Comparison of ENCODE assay signal across 8 mouse cellular contexts in the genomic region with DNA sequence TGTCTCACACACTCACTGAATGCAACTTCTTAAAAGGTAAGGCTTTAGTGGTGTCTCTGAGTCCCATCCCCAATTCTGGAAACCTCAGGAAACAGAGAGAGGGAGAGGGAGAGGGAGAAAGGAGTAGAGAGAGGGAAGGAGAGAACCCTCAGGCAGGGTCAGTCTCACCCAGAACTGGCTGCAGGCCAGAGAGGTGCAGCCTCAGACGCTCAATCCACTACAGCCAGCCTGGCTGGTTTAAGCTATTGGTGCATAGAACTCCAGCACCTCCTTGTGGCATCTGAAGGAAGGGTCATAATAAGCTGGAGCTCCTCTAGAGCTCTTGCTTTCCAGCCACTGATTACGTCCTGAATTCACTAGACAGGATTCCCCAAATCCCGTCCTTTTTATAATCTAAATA. TPM values are rescaled to one million over a fixed set of nuclear protein-coding genes. Genes with fewer than 3 reads are reported as not detected.
DNase-seq lines count a peak whose midpoint lies in the region; TF ChIP-seq lines count a peak whose summit lies in the region.

No protein-coding gene starts in this region.

- H3K27me3 ChIP-seq in hindbrain, embryonic 10.5 days (ENCODE audit: insufficient read depth, poor library complexity, severe bottlenecking): peaks cover 8% of the 10 kb centered on the region; the same call in 1 of the 2 replicates
- no peaks in the 10 kb centered on the region for H3K27me3 ChIP-seq in spleen, adult 2 months (ENCODE audit: control insufficient read depth, insufficient read depth, low read length)

- peaks cover 39% of the 10 kb centered on the region for H3K36me3 ChIP-seq in hindbrain, embryonic 10.5 days
- H3K36me3 ChIP-seq in spleen, adult 2 months (ENCODE audit: control insufficient read depth, insufficient read depth, low read length): peaks cover 25% of the 10 kb centered on the region

- DNase-seq in left cerebral cortex, adult 2 months (ENCODE audit: extremely low spot score in 1 of 2, low spot score in 2 of 2): peak in 1 of 2 experiments; percentile 37
- no peak for DNase-seq in left cerebral cortex, adult 8-10 months (ENCODE audit: low spot score in 2 of 2)
- peak; percentile 79 for DNase-seq in brain, adult 2 months (ENCODE audit: low read depth, low spot score)
- DNase-seq in fibroblast of lung, adult 2 months (ENCODE audit: low read depth): peak; percentile 72
- DNase-seq in hindbrain, embryonic 10.5 days (ENCODE audit: low spot score): peak; percentile 62
- DNase-seq in layer of hippocampus, adult 9-11 months: peak; percentile 40
- peak; percentile 89 for DNase-seq in lung, postnatal 36 days
- DNase-seq in spleen, adult 2 months (ENCODE audit: low read depth in 1 of 2, low spot score in 2 of 2): peak in 1 of 2 experiments; percentile 47

- intact Hi-C loops in left cerebral cortex, adult 2 months (cut with DNase I): loop anchor here (2.0 kb wide), 2 partner anchors 18 to 26 kb away; a partner anchor contains a TSS

- peaks cover 25% of the 10 kb centered on the region for H3K4me1 ChIP-seq in hindbrain, embryonic 10.5 days (replicated peaks)
- H3K4me1 ChIP-seq in spleen, adult 2 months (ENCODE audit: control insufficient read depth, insufficient read depth, insufficient read length): no peaks in the 10 kb centered on the region

- TF ChIP-seq CTCF in left cerebral cortex, adult 2 months (IDR thresholded peaks at IDR 0.05): peak; percentile 72
- peak; percentile 49; the same call in 1 of the 2 replicates for TF ChIP-seq CTCF in spleen, adult 2 months (IDR thresholded peaks at IDR 0.05; ENCODE audit: extremely low read depth, insufficient read depth, insufficient read length, insufficient replicate concordance)

- H3K9me3 ChIP-seq in hindbrain, embryonic 10.5 days: no peaks in the 10 kb centered on the region

- WGBS in hindbrain, embryonic 10.5 days: 29% methylated on average over 3 of the region's 3 CpGs
- 33% methylated on average over 3 of the region's 3 CpGs for WGBS in spleen, adult 2 months

- no peak overlapping the region for H3K27ac ChIP-seq in left cerebral cortex, adult 2 months
- H3K27ac ChIP-seq in hindbrain, embryonic 10.5 days: no peak overlapping the region
- no peak overlapping the region for H3K27ac ChIP-seq in spleen, adult 2 months (ENCODE audit: insufficient read depth, low read length)

- H3K4me3 ChIP-seq in left cerebral cortex, adult 2 months: no peak overlapping the region
- H3K4me3 ChIP-seq in hindbrain, embryonic 10.5 days: no peak overlapping the region
- no peak overlapping the region for H3K4me3 ChIP-seq in spleen, adult 2 months (ENCODE audit: extremely low read depth, insufficient read depth, insufficient read length)

- no peak for TF ChIP-seq POLR2A in spleen, adult 2 months (IDR thresholded peaks at IDR 0.05; ENCODE audit: low read depth, low read length)

RNA-seq across cellular contexts. Expression of a gene that starts 1.0 kb away (rescaled TPM):
- total RNA-seq in left cerebral cortex, adult 2 months (2021): 10 to 100 TPM in 1 of 2 experiments, 1 to 10 TPM in 1; 9.6 to 11.8 TPM
- 10 to 100 TPM in 1 of 4 experiments, 1 to 10 TPM in 3; 8.9 to 17.1 (median 9.1) TPM for total RNA-seq in left cerebral cortex, adult 8-10 months (2022)
- polyA plus RNA-seq in hindbrain, embryonic 10.5 days (2016; fragmentation: Nextera tagmentation; extraction: Ambion mirVana): 23.0 and 34.8 TPM in 2 replicates
- polyA plus RNA-seq in spleen, adult 2 months (2012; rRNA removed): 103 and 140 TPM in 2 replicates

RNA-seq across cellular contexts. Expression of a gene that starts 18.2 kb away (rescaled TPM):
- 10 to 100 TPM; 86.7 to 86.9 TPM for total RNA-seq in left cerebral cortex, adult 2 months (2021)
- total RNA-seq in left cerebral cortex, adult 8-10 months (2022): 10 to 100 TPM; 77.9 to 79.8 (median 78.2) TPM
- polyA plus RNA-seq in hindbrain, embryonic 10.5 days (2016; fragmentation: Nextera tagmentation; extraction: Ambion mirVana): 26.3 and 28.3 TPM in 2 replicates
- polyA plus RNA-seq in spleen, adult 2 months (2012; rRNA removed): 322 and 583 TPM in 2 replicates

RNA-seq across cellular contexts. Expression of a gene that starts 30.2 kb away (rescaled TPM):
- total RNA-seq in left cerebral cortex, adult 2 months (2021): 10 to 100 TPM; 83.1 to 84.3 TPM
- 10 to 100 TPM; 72.3 to 85.7 (median 81.2) TPM for total RNA-seq in left cerebral cortex, adult 8-10 months (2022)
- polyA plus RNA-seq in hindbrain, embryonic 10.5 days (2016; fragmentation: Nextera tagmentation; extraction: Ambion mirVana): 71.8 and 84.1 TPM in 2 replicates
- polyA plus RNA-seq in spleen, adult 2 months (2012; rRNA removed): 7.7 and 9.6 TPM in 2 replicates

RNA-seq across cellular contexts. Expression of a gene that starts 30.6 kb away (rescaled TPM):
- total RNA-seq in left cerebral cortex, adult 2 months (2021): 10 to 100 TPM; 26.2 to 30.7 TPM
- total RNA-seq in left cerebral cortex, adult 8-10 months (2022): 10 to 100 TPM; 20.5 to 28.5 (median 23.0) TPM
- polyA plus RNA-seq in hindbrain, embryonic 10.5 days (2016; fragmentation: Nextera tagmentation; extraction: Ambion mirVana): 20.4 and 25.7 TPM in 2 replicates
- polyA plus RNA-seq in spleen, adult 2 months (2012; rRNA removed): 23.8 and 28.9 TPM in 2 replicates

Comparison
In these comparisons a context has a peak if more than half of its experiments do, and no peak if none do; other contexts are left out.
1. DNase-seq: peak in brain, adult 2 months (single experiment), fibroblast of lung, adult 2 months (single experiment), hindbrain, embryonic 10.5 days (single experiment), layer of hippocampus, adult 9-11 months (single experiment) and lung, postnatal 36 days (single experiment); none in left cerebral cortex, adult 8-10 months (0 of 2).